Mouse (Mus musculus) forebrain, postnatal 0 days (tissue): Measurements from ENCODE around the gene Dnajc15. TPM values are rescaled to one million over a fixed set of nuclear protein-coding genes. Genes with fewer than 3 reads are reported as not detected.

Experiments
- ATAC-seq: fragments of 200-750 bp; cut with Nextera tagmentation; 2 replicates; pipeline ENCODE4 v1.8.0; 2017; ENCODE audit warnings: mild to moderate bottlenecking, moderate library complexity
- DNase-seq: peaks from one replicate; pipeline ENCODE4 v3.0.0-alpha.2; 2015
- H3K27ac ChIP-seq: fragments of 300-500 bp; sonication (generic); 2 replicates; pipeline ENCODE4 v1.5.1; 2014; ENCODE audit warnings: low read depth, mild to moderate bottlenecking, antibody characterized with exemption, low read length, moderate library complexity, mixed read lengths
- H3K27me3 ChIP-seq: fragments of 300-500 bp; sonication (generic); 2 replicates; pipeline ENCODE4 v1.6.1; 2014; ENCODE audit warnings: mild to moderate bottlenecking, low read length, mixed read lengths; ENCODE audit not compliant: insufficient read depth
- H3K36me3 ChIP-seq: fragments of 300-500 bp; sonication (generic); 2 replicates; pipeline ENCODE4 v1.6.1; 2014; ENCODE audit warnings: mild to moderate bottlenecking, moderate library complexity; ENCODE audit not compliant: insufficient read depth
- H3K4me1 ChIP-seq: fragments of 300-500 bp; sonication (generic); 2 replicates; pipeline ENCODE4 v1.6.1; 2014; ENCODE audit warnings: antibody characterized with exemption; ENCODE audit not compliant: insufficient read depth
- H3K4me2 ChIP-seq: fragments of 300-500 bp; sonication (generic); 2 replicates; pipeline ENCODE4 v1.6.1; 2014; ENCODE audit warnings: low read depth, mild to moderate bottlenecking, moderate library complexity
- H3K4me3 ChIP-seq: fragments of 300-500 bp; sonication (generic); 2 replicates; pipeline ENCODE4 v1.5.1; 2014; ENCODE audit warnings: low read depth, low read length, mixed read lengths
- H3K9ac ChIP-seq: fragments of 300-500 bp; sonication (generic); 2 replicates; pipeline ENCODE4 v1.6.1; 2014; ENCODE audit warnings: mild to moderate bottlenecking
- H3K9me3 ChIP-seq: fragments of 300-500 bp; sonication (generic); 2 replicates; pipeline ENCODE4 v1.6.1; 2016; ENCODE audit warnings: low read length
- CTCF ChIP-seq: sonication (generic); IDR thresholded peaks from 2 replicates; pipeline ENCODE4 v1.5.1; 2016; ENCODE audit warnings: antibody characterized with exemption, control low read depth, low read depth
- WGBS: fragments of 180-500 bp; shearing (Covaris S2); extraction: QIAGEN DNeasy Blood & Tissue Kit; methylation state at CpG from one replicate; pipeline ENCODE4 v1.1.7; 2014; 5-methylcytosine and 5-hydroxymethylcytosine counted together
- polyA plus RNA-seq: library from polyadenylated mRNA; unstranded; fragments of >200 nt; fragmentation: Nextera tagmentation; extraction: Ambion mirVana; gene quantifications from 2 replicates; pipeline ENCODE4 v1.2.1, GENCODE M21; 2015
- total RNA-seq: library from RNA; depleted of rRNA; stranded (reverse); fragments of >200 nt; gene quantifications from 2 replicates; pipeline ENCODE4 v1.2.3, GENCODE M21; 2014

The Dnajc15 gene
- total and polyA plus RNA-seq, 2 experiments from 2014 or later = 12.4 to 77.7 TPM

DNA sequence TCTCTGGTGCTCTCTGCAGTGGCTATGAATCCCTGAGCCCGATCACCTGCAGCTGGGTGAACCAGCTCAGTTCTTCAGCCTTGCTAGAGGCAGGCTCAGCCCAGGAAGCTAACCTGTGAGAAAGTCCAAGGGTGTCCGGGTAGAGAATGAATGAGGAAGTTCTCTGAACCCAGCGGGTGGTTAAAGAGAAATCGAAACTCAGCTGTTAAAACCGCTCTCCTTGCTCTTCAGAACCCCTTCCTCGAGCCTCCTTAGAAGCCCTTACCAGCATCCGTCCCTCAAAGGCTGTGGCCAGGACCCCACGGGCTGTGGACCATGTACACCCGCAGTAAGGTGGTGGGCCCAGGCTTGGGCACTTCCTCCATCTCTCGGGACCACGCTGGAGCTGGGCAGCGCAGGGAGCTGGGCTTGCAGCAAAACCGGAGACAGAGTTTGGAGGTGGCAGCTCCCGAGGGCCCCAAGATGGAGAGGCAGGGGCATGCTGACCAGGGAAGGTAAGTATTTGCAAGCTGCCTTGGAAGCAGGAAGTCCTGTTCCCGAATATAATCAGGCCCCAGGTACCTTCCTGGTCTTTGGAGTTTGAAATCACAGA, 29.3 kb upstream of the Dnajc15 start, which contains the start of gene Epsti1:
Gene Epsti1, plus strand, starts transcription at position 69 of the 592 bp plus-strand sequence.
- H3K4me2 ChIP-seq = no peak within 1 kb of the TSS
- no peak for TF ChIP-seq CTCF

DNA sequence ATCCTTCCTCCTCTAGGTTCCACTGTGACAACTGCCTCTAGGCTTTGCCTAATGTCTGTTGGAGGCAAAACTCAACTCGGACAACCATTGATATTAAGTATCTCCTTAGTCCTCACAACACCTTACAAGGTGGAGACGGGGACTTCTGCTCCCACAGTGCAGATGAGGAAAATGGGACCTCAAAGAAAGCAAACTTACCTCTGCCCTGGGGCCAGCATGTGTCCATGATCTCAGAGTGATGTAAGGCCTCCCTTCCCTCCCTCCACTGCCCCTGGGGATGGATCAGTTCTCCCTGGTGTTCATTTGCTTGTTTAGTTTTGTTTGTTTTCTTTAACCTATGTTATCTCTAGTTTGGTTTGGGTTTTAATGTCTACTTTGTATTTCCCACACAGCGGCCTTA, 27.6 kb upstream of the Dnajc15 start:
- H3K36me3 ChIP-seq = no peaks in the 10 kb centered on the region
- no peaks in the 10 kb centered on the region for H3K9me3 ChIP-seq
- WGBS = 95% methylated on average over 3 of the region's 3 CpGs
- no peak overlapping the region for H3K27ac ChIP-seq
- no peak overlapping the region for H3K9ac ChIP-seq
- H3K4me2 ChIP-seq = no peak overlapping the region
- no peak for DNase-seq
- TF ChIP-seq CTCF = no peak
- ATAC-seq = no peak
- no peaks in the 10 kb centered on the region for H3K27me3 ChIP-seq
- 0 out of 2 replicates have a peak, but pooled peaks cover 6% of the 10 kb centered on the region for H3K4me1 ChIP-seq
- no peak overlapping the region for H3K4me3 ChIP-seq

More for the DNA sequence above, 29.3 kb upstream of the Dnajc15 start, which contains the start of gene Epsti1:
- WGBS = 69% methylated on average over 15 of the region's 15 CpGs
- H3K9ac ChIP-seq = no peak within 1 kb of the TSS
- no peaks in the 10 kb centered on the region for H3K36me3 ChIP-seq
- no peak within 1 kb of the TSS for H3K4me3 ChIP-seq
- no peaks in the 10 kb centered on the region for H3K27me3 ChIP-seq
- no peak for ATAC-seq
- no peak within 1 kb of the TSS for H3K27ac ChIP-seq
- no peak for DNase-seq
- 0 out of 2 replicates have a peak, but pooled peaks cover 6% of the 10 kb centered on the region for H3K4me1 ChIP-seq
- no peaks in the 10 kb centered on the region for H3K9me3 ChIP-seq

DNA sequence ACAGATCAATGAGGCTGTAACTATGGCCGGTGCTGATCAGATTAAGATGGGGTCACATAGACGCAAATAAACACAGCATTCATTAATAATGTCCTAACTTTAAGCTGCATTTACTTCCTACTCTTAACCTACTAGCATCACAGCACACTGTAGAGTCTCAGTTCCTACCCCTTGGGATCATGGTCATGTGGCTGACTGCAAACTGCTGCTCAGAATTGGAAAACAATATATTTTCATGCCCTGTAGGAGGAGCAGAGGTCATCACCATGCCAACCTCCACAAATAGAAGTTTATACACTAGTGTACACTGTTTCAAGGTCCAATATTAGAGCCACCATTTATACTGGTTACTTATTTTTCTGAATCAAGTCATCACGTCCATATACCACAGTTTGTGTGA, 21.0 kb upstream of the Dnajc15 start:
- no peak for DNase-seq
- 86% methylated on average over 3 of the region's 3 CpGs for WGBS
- Histone ChIP-seq H3K9ac (no peak overlapping the region), H3K4me1 (no peaks in the 10 kb centered on the region), H3K4me3 (no peak overlapping the region), H3K9me3 (no peaks in the 10 kb centered on the region), H3K27me3 (no peaks in the 10 kb centered on the region), H3K36me3 (no peaks in the 10 kb centered on the region), H3K4me2 (no peak overlapping the region), H3K27ac (no peak overlapping the region)
- no peak for TF ChIP-seq CTCF
- no peak for ATAC-seq

DNA sequence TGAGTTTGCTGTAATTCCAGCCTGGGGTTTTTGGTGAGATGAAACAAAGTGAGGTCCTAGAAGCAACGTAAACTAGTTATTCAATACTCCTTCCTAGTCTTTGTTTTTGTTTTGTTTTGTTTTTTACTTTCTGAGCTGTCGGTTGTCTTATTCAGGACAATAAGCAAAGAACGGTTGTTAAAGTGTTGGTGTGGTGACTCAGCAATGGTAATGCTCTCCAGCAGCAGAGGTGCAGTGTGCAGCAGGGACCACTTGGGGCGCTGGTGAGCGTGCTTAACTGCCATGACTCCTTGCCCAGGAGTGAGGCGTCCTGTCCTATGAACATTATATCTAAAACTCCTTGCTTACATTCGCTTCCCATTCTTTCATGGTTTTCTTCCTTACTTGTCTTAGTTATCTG, 15.0 kb upstream of the Dnajc15 start:
- DNase-seq = no peak
- Histone ChIP-seq H3K36me3 (no peaks in the 10 kb centered on the region), H3K4me2 (no peak overlapping the region), H3K27me3 (no peaks in the 10 kb centered on the region), H3K4me1 (no peaks in the 10 kb centered on the region), H3K27ac (no peak overlapping the region), H3K9ac (no peak overlapping the region), H3K9me3 (no peaks in the 10 kb centered on the region), H3K4me3 (no peak overlapping the region)
- 83% methylated on average over 7 of the region's 7 CpGs for WGBS
- no peak for ATAC-seq
- TF ChIP-seq CTCF = peak; percentile 21; the same call in 1 of the 2 replicates

GRCm38 (mm10) chr14:77886941-77887340, 12.0 kb upstream of the Dnajc15 start:
- no peaks in the 10 kb centered on the region for H3K4me1 ChIP-seq
- DNase-seq (no peak), ATAC-seq (no peak)
- H3K4me2 ChIP-seq = no peak overlapping the region
- H3K4me3 ChIP-seq = no peak overlapping the region
- TF ChIP-seq CTCF = no peak
- no peaks in the 10 kb centered on the region for H3K36me3 ChIP-seq
- WGBS = 86% methylated on average over 4 of the region's 4 CpGs
- H3K27me3 ChIP-seq = no peaks in the 10 kb centered on the region
- no peak overlapping the region for H3K9ac ChIP-seq
- no peaks in the 10 kb centered on the region for H3K9me3 ChIP-seq
- H3K27ac ChIP-seq = no peak overlapping the region

- H3K4me2 ChIP-seq = no peak overlapping the region
- H3K27me3 ChIP-seq = no peaks in the 10 kb centered on the region
- no peak overlapping the region for H3K9ac ChIP-seq
- H3K27ac ChIP-seq = no peak overlapping the region
- no peaks in the 10 kb centered on the region for H3K9me3 ChIP-seq
- no peaks in the 10 kb centered on the region for H3K36me3 ChIP-seq
- WGBS = 45% methylated on average over 3 of the region's 3 CpGs
- ATAC-seq = no peak
- H3K4me3 ChIP-seq = no peak overlapping the region
- TF ChIP-seq CTCF = no peak
- DNase-seq = peak; percentile 42
- no peaks in the 10 kb centered on the region for H3K4me1 ChIP-seq
Observed at GRCm38 (mm10) chr14:77886376-77886775, 11.5 kb upstream of the Dnajc15 start.

GRCm38 (mm10) chr14:77882669-77883068, 7.7 kb upstream of the Dnajc15 start:
- no peaks in the 10 kb centered on the region for H3K27me3 ChIP-seq
- H3K9ac ChIP-seq = no peak overlapping the region
- WGBS = 28% methylated on average over 6 of the region's 6 CpGs
- TF ChIP-seq CTCF = no peak
- peak; percentile 55 for DNase-seq
- no peak overlapping the region for H3K4me3 ChIP-seq
- no peak overlapping the region for H3K4me2 ChIP-seq
- no peaks in the 10 kb centered on the region for H3K9me3 ChIP-seq
- no peaks in the 10 kb centered on the region for H3K4me1 ChIP-seq
- H3K27ac ChIP-seq = no peak overlapping the region
- no peaks in the 10 kb centered on the region for H3K36me3 ChIP-seq
- peak; percentile 23; the same call in 1 of the 2 replicates for ATAC-seq
